Mouse (Mus musculus): ENCODE results near the gene Cmas.

Cmas gene

DNA sequence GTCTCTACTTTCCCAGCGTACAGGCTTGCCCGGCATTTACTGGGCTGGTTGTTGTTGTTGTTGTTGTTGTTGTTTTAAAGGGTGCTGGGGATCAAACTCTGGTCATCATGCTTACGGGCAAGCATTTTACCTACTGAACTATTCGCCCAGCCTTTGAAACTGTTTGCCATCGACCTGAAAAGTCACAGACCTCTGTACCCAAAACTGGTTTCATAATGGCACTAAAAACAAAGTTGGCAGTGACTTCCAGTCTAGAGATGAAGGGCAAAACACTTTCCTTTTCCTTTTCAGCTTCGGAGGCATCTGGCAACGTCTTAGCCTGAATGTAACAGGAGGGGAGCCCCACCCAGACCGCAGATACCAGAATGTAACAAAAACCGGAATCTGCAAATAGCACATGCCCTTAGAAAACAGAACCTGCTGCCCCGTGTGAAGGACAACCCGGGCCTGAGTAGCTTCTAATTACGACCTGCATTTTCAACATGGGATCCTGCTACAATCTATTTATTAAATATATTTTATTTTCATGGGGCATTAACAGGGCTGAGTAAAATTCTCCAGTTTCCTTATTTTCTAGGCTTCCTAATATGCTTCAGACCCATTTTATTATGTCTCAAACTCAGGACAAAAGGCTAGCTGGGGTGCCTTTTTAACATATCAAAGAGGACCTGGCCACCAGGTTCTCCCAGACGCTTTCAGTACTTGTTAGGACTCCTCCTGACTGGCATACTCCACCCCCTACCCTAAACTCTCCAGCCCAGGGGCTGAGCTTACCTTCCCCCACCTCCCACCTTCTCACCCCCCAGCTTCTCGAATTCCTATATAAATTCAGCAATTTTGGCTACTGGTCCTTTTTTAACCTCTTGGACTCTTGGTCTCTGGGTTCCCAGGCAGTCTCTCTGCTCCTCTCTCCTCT, 3.9 kb upstream of the Cmas start:
- peak; percentile 56 to 57 for DNase-seq

DNA sequence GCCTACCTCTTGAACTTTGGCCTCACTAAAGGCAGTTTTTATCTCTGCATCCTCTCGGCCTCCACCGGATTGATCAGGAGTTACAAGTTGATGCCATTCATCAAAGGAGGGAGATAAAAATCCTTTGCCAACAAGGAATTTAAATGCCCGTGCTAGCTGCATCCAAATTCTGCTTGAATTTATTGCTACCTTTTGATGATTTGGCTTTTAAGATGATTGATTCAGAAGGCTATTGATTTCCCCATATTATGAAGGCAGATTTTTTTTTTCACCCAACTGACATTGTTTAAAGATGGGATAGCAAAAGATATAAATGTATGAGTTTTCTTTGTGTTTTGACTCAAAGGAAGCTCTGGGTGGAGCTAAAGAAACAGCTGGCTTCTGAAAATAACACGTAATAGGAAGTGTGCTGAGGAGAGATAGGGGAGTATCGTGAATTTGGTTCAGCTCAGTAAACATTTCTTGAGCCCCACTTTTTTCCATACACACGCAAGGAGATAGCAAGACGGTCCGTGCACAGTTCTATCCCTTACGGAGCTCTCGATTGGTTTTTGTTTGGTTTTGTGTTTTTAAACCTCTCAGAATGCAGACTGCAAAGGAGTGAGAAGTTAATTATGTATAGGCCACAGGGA, 964 bp downstream of the Cmas start:
- peak in 1 of 2 experiments; percentile 10 for DNase-seq

DNA sequence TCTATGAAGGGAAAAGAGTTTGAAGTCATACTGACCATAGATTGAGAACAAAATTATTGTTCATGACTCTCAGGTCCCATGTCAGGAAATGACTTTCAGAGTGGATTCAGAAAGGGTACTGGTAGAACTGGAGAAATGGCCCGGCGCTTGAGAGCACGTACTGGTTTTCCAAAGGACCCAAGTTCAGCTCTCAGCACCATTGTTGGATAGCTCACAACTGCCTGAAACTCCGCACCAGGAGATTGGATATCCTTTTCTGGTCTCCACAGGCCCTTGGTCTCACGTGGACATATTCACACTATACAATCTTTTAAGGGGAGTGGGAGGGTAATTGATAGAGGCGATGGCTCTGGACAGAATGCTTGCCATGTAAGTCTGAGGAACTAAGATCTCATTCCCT, 1.5 kb downstream of the Cmas start:
- no peak for DNase-seq

DNA sequence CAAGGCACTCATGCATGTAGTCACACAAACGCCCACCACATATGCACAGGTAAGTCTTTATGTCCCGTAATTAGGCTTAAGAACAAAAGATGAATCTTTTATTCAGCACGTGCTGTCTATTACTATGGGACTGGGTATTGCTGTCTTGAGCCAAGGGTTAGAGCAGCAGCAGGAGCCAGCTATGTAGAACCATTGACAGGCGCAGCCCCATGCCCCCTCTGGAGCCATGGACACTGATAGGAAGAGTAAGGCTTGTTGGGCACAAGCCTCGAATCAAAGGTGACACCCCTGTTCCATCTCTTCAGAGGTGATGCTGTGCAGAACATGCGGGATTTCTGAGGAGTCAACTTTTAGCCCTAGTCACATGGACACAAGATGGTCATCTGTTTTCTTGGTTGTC, 2.1 kb downstream of the Cmas start:
- DNase-seq, result no peak

DNA sequence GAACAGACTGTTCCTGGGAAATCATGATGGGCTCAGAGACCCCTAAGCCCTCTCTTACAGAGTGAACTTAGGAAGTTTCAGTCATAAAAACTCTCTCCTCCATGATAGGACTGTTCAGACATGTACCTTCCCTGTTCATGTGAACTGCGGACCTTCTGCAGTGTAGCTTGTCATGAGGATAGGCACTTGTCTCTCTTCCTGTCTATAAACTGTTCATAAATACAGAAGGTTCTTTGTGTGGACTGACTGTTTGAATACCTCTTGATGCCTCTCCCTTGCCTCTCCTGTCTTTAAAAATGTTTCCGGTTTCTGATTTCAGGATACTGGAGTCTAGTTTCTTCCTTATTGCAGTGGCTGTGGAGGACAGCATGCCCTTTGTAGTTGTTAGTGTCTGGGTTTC, 3.1 kb downstream of the Cmas start:
- DNase-seq, result no peak

DNA sequence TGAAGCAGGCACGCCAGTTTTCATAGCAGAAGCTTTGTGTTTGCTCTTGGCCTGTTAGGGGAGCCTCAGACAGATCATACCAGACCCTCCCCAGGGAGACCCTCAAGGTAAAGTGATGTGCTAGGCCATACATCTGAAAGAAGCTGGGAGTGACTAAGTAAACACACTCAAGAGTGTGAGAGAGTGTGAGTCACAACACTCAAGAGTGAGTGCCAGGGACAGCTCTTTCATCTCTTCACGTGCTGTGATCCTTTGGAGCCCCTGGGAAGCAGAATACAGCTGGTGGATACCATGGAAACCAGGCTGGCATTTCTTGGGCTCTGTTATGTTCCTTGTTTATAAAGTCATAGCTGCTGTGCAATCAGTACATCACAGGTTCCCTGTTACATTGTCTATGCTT, 8.4 kb downstream of the Cmas start:
- peak in 1 of 2 experiments; percentile 17 for DNase-seq

DNA sequence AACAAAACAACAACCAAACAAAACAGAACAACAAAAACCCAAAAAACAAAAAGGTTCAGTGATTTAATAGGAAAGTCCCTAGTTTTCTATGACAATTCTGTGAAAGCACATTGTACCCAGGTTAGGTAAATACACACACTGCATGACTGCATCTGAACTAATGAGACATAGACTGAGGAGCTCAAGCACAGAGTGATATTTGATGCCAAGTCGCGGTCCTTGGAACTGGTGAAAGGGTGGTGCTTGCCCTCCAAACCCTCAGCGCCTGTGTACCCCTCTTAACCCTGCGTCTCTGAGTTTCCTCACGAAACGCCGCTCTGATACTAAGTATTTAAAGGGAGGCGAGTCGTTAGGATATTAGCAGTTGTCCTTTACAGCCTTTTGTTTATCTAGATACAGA, 10.8 kb downstream of the Cmas start:
- DNase-seq, result no peak

DNA sequence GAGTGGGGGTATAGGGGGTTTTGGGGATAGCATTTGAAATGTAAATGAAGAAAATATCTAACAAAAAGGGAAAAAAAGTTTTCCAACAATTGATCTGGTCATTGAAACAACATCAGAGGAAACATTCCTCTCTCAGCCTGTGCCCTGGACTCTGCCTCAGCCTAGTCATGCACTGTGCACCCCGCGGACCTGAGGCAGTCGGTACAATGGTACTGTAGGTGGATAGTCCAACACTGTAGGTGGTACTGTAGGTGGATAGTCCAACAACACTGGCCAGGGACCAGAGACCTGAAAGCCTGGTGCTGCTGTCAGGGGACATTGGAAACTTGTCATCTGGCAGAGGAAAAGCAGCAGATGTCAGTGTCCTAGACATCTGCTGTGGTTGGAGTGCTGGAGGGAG, 13.4 kb downstream of the Cmas start:
- DNase-seq, result no peak

DNA sequence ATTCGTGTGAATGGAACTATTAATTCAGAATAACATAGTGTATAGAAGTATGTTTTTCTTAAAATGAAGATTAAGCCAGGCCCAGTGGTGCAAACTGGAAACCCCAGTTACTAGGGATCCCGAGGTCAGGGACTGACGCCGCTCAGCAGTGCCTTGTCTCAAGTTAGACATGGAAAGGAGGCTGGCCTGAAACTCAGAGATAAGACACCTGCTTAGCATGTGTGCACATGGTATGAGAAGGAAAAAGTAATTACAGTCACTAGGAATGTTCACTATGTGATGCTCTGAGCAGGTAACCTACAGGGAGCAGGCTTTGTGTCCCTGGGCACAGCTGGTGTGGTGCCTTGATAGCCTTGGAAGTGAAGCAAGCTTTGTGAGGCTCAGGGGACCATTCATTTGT, 15.2 kb downstream of the Cmas start:
- no peak for DNase-seq

DNA sequence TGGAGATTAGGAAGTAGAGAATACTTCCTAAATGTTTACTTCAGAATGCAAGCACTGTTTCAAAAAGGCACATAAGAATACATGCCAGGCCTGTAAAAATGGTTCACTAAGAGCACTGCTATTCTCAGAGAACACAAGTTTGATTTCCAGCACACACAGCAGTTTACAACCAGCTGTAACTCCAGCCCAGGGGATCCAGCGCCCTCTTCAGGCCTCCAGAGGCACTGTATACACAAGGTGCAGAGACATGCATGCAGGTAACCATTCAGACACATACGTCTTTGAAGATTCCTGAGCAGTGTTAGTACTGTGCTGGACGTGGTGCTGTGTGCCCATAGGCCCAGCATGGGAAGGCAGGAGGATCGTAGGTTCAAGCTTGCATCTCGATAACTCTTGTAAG, 17.1 kb downstream of the Cmas start:
- DNase-seq, result no peak

DNA sequence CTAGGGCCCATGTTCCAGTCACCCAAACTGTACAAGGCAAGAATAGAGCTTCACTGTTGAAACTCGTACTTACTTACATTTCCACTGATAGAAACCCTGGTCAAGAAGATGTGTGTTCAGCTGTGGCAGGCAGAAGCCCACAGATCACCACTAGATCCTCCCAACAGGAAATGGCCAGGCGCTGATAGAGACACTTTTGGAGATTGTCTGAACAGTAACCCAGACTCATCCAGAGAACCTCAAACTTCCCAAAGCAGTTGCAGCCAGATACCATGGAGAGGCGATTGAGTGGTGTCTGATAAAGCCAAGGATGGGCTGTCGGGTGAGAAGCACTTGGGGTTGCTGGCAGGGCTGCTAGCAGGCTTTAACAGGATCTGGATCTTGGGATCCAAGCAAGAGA, 20.4 kb downstream of the Cmas start:
- no peak for DNase-seq

DNA sequence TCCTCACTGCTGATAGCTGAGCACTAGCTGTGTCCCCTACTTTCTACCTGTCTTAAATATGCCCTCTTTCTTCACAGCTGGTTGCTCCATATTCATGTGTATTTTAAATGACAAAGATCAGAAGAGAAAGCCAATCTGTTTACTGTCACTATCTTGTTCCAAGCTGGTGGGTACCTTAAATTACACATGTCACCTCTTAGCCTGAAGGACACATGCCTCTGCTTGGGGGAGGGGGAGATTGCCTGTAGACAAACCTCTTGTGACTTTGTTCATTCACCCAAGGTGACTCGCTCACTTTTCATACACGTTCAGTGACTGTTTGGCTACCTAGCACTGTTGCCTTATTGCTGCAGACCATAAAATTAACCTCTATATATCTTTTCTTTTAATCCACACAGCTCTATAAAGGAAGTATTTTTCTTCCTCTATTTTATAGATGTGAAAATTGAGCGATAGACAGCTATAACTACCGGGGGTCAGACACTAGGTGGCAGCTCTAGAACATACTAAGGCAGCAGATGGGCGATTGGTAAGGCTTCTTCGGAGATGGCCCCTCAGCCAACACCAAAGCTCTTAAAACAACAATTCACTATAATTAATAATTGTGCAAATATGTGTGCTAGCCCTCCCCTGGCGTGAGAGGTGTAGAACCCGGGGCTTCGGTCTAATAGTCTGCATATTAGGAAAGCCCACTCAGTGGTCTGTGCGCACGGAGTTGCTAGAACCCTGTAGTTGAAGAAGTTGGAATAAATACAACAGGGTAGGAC, 22.7 kb downstream of the Cmas start:
- peak in 1 of 2 experiments; percentile 20 for DNase-seq

DNA sequence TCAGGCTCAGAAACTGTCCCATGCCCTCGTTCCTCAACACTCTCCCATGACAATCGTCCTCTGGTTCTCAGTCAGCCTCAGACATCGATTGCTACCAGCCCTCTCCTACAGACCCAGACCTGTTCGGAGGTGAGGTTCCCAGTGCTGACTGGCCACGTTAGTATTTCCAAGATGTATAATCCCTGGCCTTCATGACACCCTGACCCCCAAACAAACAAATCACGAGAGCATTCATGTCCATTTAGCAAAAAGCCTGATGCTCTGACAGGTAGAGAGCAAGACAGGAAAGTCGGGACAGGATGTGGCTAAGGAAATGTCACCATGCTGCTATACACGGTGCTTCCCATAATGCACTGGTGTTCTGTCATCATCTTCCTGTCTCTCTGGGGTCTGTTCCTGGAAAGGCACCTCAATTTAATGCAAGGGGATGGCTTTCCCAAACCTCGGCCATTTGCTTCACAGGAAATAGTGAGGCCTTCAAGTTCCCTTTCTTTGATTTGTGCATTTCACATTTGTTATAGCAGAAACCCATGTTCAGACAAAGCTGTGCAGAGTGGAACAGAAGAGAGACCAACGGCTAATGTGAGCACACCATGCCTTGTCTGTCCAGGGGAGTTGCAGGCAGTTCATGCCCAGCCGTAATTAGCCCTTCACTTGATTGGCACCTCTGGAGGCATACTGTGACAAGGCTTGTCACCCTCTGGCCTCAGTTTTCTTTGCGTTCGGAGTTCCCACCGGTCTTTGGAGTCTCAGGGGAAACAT, 23.5 kb downstream of the Cmas start:
- no peak for DNase-seq

DNA sequence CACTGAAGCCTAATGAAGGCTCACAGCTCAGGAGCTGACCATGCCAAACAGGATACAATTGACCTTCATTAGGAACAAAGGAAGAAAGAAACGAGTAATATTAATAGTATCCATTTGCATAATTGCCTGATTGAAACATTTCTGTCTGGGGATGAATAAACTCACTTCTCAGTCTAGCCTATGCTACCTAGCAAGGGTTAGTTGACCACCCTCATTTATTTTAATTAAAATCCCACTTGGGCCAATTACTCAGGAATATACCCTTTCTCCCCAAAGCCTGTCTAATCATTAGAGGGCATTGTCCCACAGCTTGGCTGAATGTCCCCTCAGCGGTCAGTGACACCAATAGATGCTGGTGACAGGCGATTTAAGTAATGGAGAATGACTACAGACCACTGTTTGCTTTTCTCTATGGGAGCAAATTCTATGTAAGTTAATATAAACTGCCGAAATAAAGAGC, 24.1 kb downstream of the Cmas start:
- DNase-seq, result no peak

DNA sequence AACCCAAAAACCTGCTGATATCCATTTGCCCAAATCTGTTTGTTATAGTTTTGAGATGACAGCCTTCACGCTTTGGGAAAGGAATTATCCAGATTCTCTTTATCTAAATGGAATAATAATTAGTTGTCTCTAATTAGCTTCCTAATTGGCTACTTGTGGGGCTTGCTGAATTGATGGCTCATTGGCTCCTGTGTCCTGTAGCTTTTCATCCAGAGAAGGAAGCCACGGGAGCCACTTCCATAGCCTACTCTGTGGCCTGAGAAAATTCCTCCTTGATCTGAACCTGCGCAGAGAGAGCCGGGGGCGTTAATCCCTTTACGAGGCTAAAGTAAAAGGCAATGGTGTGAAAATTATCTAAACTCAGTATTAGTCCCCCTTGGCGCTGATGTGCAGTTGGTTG, 24.8 kb downstream of the Cmas start:
- DNase-seq, result no peak

DNA sequence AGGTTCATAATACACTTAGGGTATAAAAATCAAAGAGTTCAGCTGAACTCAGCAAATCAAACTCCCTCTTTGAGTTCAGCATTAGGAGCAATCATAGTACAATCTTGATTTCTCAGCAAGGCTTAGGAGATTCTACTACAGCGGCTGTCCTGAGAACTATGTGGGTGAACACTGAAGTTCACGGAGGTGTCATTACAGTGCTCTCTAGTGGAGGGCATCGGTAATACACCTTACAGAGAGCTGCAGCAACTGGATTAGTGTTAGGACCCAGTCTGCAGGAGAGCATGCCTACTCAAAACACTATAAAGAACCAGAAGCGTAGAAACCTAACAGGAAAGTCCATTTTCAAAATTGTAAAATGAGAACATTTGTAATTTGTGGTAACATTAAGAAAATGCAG, 28.9 kb downstream of the Cmas start:
- DNase-seq, result peak; percentile 17 to 51

DNA sequence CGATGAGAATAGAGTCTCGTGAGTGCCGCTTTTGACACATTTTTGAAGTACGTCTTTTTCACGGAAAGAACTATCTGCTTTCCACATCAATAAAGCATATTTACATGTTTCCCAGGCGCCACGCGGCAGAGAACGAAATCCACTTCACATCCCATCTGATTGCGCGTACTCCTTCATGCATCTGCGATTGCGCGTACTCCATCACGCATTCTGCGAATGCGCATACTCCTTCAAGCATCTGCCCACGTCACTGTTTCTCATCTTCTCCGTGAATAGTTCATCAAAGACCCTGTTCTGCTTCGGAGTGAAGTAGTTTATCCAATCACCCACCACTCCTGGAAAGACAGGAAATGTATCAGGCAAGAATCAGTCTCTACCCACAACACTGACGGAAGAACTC, 29.6 kb downstream of the Cmas start:
- DNase-seq, result no peak

DNA sequence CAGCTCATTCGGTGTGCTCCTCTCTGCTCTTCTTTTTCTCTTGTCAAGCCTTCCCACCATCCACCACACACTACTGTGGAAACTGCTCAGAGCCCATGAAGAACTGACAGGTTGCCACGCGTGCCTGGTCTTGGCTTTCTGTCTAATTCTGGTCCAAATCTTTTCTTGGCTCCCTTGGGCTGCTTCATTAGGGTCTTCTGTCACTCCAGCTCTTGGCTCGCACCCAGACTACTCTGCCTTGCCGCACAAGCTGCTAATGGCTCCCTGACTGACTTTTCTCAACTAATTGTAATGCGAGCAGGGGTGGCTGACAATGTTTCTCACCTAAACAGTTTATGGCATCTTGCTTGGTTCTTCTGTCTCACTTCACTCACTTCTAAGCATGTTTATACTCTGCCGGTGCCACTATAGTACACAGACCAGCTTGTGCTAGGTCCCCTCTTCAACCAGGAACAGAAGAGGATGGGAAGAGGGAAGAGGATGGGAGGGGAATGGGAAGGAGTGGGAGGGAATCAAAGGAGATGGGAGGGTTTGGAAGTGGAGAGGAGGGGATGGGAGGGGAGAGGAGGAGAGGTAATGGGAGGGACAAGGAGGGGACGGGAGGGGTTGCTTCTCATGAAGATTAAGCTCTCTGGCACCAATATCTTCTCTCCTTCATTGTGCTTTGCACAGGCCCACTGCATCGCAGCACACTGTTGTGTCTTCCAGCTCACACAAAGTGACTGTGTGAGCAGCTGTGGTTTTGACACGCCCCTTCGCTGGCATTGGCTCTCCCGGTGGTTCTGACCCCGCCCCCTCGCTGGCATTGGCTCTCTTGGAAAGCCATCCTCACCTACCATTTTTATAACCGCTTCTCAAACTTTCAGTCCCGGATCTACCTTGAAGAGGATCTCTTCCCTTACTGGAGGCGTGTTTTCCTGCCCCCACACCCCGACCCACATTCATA, 31.8 kb downstream of the Cmas start:
- peak; percentile 44 to 67 for DNase-seq

DNA sequence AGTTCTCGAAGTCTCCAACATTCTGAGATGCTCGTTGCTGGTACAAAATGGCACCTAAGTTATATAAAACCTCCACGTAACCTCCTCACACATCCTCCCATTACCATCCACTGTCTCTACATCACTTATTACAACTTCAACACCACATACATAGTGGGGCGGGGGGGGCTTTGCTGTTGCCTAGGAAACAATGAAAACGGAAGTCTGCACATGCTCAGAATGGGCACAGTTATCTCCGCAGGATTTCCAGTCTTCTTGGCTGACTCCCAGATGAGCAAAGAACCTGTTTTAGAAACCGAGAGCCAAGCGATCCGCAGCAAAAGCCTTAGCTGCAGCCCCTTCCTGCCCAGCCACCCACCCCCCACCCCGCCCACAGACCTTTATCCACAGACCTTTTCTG, 33.2 kb downstream of the Cmas start:
- no peak for DNase-seq

DNA sequence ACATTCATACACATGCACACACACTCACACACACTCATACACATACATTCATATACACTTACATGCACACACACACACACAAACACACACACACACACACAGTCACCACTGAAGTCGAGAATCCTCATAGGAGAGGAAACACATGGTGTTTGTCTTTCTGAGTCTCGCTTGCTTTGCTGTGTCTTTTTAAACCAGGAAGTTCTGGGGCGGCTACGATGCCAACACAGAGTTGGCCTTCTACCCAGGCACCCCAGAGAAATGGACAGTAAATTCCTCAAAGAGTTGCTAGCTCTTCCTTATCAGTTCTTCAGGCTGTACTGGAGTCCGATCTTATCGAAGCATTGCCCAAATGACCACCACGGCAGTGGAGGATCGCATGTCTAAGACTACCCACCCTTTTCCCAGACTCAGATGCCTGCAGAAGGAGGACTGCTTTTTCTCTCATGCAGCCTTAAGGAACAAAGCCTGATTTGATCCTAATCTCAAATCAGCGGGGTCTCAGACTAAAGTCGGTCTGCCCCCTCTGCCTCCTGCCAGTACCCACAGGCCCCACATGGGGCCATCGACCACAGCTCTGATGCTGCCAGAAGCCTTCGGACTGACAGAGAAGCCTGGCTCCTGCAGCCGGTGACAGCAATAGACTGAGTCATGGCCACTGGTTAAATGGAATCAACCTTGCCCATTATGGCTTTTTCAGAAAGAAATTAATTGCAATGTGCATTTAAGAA, 35.9 kb downstream of the Cmas start:
- DNase-seq, result no peak

DNA sequence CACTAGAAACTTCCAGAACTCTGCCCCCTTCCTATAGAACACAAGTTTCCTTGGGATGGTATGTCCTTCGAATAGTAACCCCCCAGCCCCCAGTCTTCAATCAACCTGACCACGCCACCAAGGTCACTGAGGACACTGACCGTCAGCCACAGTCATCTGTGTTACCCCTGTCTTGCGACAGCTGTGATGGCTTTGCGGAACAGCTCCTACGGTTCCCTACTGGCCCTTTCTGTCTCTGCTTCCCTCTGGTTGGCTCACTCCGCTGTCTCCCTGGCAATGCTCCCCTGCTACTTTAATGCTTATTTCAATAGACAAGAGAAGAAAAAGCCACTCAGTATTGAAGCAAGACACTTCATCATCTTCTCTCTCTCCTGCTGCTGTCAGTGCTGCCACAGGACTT, 37.0 kb downstream of the Cmas start:
- no peak for DNase-seq
